Mouse (Mus musculus) E14TG2a.4 (cell line): ENCODE data around the gene Hnrnph3.

Experiments used
- CTCF ChIP-seq: conservative IDR thresholded peaks from 2 replicates; pipeline ENCODE4 v1.5.1; 2014; ENCODE audit warnings: low read length
- NANOG ChIP-seq: IDR thresholded peaks from 2 replicates; pipeline ENCODE4 v1.6.1; 2014; ENCODE audit warnings: borderline replicate concordance, low read length, mixed read lengths
- POU5F1 ChIP-seq: IDR thresholded peaks from 2 replicates; pipeline ENCODE4 v1.6.1; 2014; ENCODE audit warnings: low read length, borderline replicate concordance

- TF ChIP-seq CTCF, result no peak
- TF ChIP-seq NANOG, result no peak
- TF ChIP-seq POU5F1, result no peak
Measured at GRCm38 (mm10) chr10:63014168-63014567, 9.8 kb downstream of the Hnrnph3 start.
